Mouse (Mus musculus) urinary bladder, postnatal 10 days (tissue): ENCODE measurements around the gene B9d2.
A peak's percentile ranks its signal among the peaks of the same experiment; 100 is the strongest.

Experiments
- DNase-seq: peaks from one replicate; pipeline ENCODE4 v3.0.0; 2022; ENCODE audit warnings: low spot score

Gene B9d2

DNA sequence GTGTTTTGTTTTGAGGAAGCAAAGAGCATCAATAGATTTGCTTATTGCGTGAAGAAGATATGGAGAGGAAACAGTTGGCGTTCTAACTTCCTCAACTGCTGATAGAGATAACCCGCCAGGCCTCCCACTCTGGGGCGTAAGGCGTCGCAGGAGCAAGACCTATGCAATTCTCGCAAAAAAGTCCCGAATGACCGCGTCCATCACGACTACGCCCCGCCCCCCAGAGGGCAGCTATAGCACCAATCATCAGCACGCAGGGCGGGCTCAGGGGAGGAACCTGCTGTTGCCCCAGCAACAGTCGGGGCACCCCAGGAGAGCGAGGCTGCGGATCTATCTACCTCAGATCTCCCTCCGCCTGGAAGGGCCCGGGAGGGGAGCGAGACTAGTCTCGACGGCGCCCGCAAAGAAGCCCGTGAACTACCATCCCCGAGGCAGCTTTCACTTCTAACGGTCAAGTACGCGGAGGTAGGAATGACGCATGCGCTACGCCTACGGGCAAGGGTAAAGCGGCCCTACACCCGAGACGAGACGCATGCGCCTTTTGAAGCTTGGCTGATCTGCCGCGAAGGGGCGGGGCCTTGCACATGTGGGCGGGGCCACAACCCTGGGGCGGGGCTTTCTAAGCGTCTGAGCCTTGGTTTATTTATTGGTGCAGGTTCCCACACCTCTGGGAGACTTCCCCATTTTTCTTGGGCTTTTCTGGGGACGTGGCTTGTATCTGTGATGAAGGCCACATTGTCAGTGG lies at the start of gene B9d2:
B9d2 (plus strand) TSS at position 267 of the 745 bp plus-strand sequence.
- peak; percentile 83 for DNase-seq

DNA sequence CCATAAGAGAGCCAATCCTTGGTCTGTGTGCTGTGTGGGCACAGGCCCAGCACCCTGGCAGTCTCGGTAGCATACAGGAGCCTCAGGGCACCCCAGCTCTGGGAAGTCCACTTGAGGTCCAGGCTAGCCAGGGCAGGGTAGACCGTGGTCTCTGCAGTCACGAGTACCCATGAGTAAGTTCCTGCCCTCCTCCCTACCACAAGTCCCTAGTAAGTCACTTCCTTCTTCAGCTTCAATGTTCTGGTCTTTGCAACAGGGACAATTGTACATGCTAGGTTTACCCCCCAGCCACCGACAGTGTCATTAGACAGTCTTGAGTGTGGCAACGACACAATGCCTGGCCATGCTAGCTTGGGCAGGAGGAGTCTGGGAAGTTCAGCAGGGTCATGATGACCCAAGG lies 47.9 kb upstream of the B9d2 start:
- DNase-seq: no peak

DNA sequence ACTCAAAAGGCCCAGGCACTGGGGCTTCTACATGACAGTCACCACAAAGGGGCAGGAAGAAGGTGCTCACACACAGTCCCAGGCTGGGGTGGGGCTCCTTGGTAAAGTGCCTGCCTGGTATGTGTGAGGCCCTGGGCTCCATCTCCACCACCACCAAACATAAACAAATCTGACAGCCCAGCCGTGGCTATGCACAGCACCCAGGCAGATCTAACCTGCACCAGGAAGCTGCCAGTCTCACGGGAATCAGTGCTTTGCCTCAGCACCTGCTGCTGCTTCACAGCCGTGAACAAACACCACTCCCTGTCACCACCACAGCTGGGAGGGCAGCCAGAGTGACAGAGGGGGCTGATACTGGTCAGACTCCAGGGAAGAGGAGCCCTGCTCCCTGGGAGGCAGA lies 44.2 kb upstream of the B9d2 start:
- no peak for DNase-seq

DNA sequence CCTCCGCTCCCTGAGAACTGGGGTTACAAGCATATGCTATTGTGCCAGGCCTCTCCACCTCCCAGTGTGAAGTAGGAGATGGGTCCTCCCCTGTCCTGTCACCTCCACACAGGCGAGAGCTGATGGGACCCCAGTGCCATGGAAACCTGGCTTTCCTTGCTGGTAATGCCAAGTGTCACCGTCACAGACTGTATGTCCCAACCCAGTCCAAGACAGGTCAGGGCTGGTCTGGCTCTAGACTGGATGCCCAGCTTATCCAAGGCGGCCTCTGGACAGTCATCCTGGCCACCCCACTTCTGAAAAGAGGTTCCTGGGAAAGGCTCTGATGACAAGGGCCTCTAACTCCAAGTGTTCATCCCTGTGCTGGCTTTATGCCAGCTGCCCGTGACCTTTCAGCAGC lies 43.5 kb upstream of the B9d2 start:
- DNase-seq: no peak

DNA sequence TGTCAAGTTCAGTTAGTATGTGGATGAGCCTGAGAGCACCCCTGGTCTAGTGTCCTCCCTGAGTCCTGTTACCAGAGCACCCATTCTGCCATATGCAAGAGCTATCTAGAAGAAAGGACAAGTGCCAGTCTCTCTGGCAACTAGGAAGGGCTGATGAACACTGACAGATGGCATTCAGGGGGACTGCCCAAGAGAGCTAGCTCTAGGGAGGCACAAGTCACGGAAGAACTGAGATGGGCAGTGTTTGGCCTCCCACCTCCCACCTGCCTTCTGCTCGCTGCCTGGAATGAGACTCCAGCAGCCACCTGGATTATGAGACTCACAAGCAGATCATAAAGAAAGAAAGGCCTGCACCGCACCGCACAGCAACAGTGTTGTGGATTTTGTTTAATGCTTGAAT lies 40.8 kb upstream of the B9d2 start:
- DNase-seq: no peak

DNA sequence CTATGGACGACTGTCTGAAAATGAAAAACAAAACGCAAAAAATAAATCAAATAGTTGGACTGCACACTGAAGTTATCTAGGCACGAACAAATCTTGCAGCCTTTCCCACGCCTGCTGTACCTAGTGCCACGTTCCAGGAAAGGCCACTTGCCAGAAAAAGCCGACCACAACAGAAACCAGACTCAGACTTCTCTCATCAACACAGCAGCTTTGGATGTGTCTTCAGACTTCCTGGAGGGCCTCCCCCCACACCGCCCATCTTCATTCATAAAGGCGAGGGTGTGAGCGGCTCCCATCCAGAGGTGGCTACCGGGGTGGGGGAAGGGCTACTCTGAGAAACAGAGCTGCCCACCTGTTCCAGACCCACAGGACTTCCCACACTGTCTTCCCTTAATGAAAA lies 36.4 kb upstream of the B9d2 start:
- no peak for DNase-seq

DNA sequence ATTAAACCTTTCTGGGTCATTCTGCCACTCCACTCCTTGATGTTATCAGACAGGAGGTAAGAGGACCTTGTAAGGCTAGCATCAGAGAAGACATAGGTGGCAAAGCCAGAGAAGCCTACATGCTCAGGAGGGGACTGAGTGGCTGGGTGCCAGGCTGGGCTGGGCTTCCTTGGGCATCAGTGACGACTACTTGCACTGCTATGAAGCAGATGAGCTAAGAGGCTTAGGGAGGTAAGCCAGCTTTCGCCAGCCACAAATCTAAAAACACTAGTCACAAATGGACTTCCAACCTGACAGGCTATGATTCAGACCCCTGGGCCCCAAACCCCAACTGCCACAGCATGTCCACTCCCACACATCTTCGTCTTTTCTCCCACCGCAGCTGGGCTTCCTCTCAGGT lies 35.9 kb upstream of the B9d2 start:
- no peak for DNase-seq

DNA sequence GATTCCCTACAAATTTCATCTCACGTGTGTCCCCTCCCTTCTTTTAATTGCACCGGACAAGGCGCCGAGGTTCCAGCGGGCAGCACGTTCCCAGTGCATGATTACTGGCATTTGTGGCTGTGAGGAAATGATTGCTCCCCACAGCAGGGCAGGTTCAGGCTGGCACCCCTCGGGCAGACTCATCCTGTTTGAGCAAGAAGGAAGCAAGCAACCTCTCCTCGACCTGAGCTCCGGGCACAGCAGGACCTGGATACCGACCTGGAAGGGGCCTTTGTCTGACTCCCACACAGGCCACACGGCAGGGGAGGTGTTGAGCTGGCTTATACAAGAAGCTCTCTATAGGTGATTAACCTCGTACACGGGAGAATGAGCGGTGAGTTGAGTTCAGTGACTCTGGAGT lies 35.5 kb upstream of the B9d2 start:
- DNase-seq: no peak

DNA sequence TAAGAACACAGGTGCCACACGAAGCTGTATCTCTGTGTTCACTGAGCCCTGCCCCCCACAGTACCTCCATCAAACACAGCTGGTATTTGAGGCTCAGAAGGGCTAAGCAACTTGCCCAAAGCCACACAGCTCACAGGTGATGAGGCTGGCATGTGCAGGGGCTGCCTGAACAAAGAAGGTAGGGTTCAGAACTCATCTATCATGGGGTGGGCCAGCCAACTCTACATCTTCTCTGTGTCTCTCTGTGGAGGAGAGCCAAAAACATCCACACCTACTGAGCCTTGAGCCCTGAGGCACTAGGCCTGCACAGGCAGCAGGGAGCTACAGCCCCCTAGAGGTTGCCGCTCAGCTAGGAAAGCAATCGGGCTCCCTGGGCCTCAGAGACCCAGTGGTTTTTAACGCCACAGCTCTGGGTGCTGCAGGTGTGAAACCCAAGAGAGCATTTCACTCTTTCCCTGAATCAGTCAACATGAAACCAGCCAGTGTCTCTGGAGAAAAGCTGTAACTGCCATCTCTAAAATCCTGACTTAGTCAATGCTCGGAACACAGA lies 32.9 kb upstream of the B9d2 start:
- DNase-seq: no peak

DNA sequence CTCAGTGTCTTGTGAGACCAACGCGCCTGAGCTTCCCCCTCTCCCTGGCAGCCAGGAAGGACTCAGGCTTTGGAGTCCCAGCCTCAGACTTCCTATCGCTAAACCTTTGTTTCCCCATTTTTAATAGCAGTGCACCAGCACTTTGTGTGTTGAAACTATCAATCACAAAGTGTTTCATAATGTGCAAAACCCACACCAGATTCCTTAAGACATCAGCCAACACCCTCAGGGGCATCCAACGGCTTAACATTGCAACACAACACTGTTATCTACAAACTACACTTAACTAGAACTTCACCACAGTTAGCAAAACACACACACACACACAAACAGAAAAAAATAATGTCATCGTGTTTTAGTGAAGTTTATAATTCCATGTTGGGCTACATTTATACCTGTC lies 30.7 kb upstream of the B9d2 start:
- no peak for DNase-seq

DNA sequence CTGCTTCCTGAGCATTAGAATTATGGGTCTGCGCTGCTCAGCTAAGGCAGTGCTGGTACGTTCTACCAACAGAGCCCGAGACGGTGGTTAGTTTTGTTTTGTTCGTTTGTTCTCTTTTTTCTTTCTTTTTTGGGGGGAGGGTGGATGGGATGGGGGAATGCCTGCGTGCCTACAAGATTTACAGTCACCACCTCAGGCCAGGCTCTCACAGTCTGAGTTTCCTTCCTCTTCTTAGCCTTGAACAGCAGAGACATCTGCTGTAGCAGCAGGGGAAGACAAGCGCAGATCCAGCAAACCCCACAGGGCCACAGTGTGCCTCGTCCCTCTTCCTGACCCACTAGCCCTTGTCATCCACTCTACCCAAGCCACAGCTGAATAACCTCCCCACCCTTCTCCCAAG lies 29.3 kb upstream of the B9d2 start:
- DNase-seq: no peak

DNA sequence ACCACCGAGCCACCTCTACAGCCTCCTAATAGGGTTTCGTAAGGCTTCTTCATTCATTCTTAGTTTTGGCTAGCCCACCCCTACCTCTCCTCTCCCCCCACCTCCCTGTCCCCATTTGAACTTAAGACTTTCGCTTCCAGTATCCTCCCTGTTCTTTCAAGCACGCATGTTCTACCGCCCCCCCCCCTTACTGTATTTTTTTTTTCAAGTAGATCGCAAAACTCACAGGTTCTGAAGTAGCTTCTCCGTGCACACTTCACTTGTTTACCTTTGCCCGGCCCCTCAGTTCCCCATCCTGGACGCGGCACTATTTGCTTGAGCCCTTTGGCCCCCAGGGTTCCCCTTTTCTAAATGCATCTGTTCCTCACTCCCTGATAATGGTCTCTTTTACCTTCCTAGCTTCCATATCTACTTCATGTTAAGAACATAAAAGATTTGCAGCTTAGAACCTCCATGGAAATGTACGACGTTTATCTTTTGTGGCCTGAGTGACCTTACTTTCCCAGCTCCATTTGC lies 28.3 kb upstream of the B9d2 start:
- no peak for DNase-seq

DNA sequence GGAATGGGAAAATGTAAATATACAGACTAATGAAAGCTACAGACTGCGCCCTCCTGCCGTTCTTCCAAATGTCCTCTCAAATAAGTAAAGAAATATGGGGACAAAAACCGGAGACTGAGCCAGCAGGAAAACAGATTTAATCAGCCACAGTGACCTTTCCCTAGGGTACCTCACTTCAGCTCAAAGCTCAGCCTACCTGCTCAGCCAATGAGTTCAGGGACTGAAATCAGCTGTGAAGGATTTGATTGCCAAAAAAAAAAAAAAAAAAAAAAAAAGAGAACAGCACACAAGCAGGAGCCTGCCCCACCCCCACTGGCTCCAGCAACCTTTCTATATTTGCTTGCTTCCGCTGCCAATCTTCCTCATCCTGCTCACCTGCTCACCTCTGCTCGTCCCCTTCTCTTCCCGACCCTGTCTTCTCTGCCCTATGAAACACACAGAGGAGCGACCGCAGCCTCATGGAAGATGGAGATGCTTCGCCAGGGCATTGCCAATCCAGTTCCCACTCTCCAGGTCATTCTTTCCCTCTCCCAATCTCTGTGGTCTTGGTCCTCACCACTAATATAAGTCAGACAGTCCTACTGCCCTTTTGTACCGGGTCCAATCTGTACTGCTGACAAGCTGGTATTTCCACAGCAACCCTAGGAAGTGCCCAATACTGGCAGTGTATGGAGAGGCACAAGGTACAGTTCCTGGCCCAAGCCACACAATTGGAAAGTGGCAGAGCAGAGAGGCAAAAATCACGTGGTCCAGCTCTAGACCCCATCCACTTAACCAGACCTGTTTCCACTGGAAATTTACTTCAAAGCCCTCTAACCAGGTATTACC lies 24.8 kb upstream of the B9d2 start:
- no peak for DNase-seq

DNA sequence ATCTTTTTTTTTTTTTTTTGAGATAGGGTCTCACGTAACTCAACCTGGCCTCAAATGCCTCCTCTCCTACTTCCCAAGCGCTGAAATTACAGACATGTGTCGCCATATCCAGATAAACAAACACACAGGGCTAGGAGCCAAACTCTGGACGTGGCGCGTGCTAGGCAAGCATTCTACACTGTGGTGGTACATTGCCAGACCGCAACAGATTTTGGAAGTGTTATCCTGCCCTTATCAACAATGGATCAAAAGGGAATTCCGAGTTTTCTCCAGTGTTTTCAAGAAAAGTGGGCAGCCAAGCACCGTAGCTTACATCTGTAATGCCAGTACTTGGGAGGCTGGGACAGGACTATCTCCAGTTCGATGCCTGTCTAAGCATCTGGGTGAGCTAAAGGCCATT lies 22.8 kb upstream of the B9d2 start:
- DNase-seq: no peak

DNA sequence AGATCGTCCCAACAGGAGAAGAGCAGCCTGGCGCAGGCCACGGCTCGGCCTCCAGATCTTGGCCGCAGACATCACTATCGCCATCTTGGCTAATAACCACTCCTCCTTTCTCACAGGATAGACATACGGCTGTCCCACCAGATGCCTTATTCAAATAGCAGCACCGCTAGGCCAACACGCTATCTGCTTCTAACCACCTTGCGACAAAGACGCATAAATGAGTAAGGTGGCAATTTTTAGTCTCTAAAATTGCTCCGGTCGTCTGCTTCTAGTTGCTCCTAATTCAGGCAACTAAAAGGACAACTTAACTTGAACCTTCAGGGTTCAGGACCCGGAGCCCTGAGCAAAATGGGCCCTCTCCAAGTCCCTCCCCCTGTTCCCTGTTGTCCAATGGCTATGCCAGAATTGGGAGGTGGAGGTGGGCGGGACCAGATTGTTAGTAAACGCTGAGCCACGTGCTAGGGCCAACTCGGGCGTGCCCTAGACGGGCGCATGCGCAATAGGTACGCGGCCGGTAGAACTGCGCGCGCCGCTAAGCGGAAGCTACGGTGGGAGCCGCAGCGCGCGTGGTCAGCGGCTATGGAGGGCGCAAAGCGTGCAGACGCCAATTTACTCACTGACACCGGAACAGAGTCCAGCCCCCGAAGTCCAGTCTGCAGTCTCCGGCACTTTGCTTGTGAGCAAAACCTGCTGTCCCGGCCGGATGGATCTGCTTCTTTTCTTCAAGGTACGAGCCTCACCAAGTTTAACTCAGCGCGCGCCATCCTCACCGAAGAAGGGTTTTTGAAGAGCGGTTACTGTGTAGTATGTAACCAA lies 21.7 kb upstream of the B9d2 start, which contains the start of the genes Bckdha and Exosc5:
Bckdha (minus strand) TSS at position 325 of the 816 bp plus-strand sequence.
Exosc5 (plus strand) TSS at position 508 of the 816 bp plus-strand sequence.
- DNase-seq: peak; percentile 95

DNA sequence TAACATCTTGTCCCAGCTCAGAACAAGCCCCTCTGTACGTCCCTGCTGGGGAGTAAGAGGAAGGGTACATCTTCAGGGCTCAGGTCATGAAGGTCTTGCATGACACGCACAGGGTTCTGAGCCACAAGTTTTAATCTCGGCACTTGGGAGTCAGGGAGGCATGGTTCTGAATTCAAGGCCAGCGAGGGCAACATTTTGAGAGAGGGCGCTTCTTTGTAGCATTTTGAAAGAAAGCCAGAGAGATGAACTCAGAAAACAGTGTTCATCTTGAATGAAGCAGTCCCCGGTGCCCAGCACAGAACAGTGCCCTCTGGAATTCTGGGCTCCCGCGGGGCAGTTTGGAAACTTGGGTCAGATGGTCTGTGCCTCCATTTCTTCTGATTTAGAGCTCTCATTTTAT lies 14.2 kb upstream of the B9d2 start:
- no peak for DNase-seq

DNA sequence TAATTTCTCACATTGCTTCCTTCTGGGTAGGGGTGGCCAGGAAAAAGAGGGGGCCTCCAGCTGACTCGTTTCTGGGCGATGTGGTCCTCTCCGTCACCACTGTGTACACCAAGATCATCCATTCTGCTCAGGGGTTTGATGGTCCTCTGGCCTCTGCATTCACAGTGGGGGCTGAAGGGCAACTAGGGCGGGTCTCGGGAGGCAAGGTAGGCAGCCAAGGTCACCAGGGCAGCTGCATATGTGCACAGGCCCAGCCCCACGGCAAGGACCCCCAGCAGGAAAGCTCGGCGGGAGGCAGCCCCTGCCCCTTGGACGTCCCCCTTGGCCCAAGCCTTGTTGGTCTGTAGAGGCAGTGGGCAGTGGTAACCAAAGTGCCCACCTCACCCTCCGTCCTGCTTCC lies 11.4 kb upstream of the B9d2 start:
- DNase-seq: no peak

DNA sequence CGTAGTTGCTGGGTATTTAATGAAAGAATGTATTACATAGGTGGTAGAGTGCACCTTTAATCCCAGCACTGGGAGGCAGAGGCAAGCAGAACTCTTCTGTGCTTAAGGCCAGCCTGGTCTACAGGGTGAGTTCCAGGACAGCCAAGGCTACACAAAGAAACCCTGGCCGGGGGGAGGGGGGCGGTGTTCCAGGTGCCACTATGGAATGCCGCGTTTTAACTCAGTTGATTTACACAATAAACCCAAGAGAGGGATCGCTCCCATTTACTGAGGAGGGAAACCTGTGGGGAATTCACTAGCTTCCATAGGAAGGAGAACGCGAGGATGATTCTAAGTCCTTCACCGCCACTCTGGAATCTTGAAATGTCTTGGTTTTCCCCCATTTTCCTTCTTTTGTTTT lies 10.9 kb upstream of the B9d2 start:
- DNase-seq: no peak

DNA sequence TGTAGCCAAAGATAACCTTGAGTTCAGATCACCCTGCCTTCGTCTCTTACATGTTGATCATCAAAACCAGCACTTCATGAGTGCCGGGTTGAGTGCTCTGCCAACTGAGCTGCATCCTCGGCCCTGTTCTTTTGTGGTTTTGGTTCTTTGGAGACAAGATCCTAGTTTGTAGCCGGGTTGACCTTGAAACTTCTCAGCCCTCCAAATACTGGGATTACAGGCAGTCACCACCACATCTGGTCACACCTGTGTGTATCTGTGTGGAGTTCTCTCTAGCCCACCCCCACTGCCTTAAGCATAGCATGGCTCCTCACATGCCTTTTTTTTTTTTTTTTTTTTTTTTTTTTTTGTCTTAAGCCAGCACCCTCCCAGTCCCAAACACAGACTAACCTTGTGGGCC lies 10.5 kb upstream of the B9d2 start:
- DNase-seq: no peak

DNA sequence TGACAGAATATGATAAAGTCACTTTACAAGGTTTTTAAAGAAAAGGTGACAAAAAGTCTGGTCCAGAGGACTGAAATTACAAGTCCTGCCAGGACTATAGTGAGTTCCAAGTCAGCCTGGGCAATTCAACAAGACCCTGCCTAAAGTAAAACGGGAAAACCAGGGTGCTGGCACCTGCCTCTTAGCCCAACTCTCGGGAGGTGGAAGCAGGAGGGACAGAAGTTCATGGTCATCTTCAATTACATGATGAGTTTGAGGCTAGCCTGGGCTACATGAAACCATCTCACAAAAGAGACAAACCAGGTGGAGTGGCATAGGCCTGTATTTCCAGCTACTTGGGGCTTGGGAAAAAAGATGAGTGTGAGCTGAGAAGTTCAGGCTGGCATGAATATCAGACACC lies 8.9 kb upstream of the B9d2 start:
- no peak for DNase-seq

DNA sequence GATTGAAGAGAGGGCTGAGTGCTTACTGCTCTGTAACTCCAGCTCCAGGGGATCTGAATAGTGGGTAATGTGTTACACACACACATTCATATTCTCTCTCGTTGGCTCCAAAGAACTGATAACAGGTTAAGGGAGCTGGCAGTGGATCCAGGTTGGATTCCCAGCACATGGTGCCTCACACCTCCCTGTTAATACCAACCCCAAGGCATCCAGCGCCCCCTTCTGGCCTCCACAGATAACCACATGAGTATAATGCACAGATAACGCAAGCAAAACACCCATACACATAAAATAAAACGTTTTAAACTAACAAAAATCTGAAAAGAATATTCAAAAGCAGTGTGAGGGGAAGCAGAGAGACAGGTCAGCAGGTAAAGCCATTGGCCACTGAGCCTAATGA lies 8.1 kb upstream of the B9d2 start:
- DNase-seq: no peak

DNA sequence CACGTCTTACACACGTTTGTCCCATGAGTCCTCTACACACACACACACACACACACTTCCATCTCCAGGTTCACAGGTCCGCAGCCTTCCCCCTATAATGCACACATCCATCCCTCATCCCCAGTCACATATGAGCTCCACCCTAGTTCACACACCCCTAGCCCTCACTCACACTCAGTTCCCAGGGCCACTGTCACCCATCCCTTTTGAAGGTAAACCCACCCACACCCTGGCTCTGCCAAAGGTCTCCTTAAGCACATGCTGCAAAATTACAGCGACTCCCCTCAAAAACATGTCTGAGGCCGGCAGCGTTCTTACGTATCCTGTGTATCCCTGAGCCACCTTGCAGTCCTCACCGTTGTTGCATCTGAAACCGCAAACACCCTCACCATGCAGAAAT lies 6.3 kb upstream of the B9d2 start:
- DNase-seq: no peak
